Mouse (Mus musculus) limb, embryonic 14.5 days (tissue): ENCODE measurements around the gene Skap1. TPM values are rescaled to one million over a fixed set of nuclear protein-coding genes. Genes with fewer than 3 reads are reported as not detected.
A peak's percentile ranks its signal among the peaks of the same experiment; 100 is the strongest.

Experiments
- ATAC-seq: fragments of 200-750 bp; cut with Nextera tagmentation; 2 replicates; pipeline ENCODE4 v1.8.0; 2017; ENCODE audit warnings: low read depth, moderate number of reproducible peaks, moderate TSS enrichment; ENCODE audit not compliant: low FRiP score
- DNase-seq: peaks from one replicate; pipeline ENCODE4 v3.0.0-alpha.2; 2015; ENCODE audit warnings: low spot score
- H3K27ac ChIP-seq: fragments of 300-500 bp; sonication (generic); replicated peaks from 2 replicates; pipeline ENCODE4 v1.5.1; 2014; ENCODE audit warnings: low read depth, mild to moderate bottlenecking, low read length, moderate library complexity, mixed read lengths
- H3K27me3 ChIP-seq: fragments of 300-500 bp; sonication (generic); 2 replicates; pipeline ENCODE4 v1.6.1; 2014; ENCODE audit warnings: low read length, mixed read lengths; ENCODE audit not compliant: control insufficient read depth, insufficient read depth
- H3K36me3 ChIP-seq: fragments of 300-500 bp; sonication (generic); 2 replicates; pipeline ENCODE4 v1.6.1; 2014; ENCODE audit warnings: mild to moderate bottlenecking, low read length, moderate library complexity, mixed read lengths; ENCODE audit not compliant: control insufficient read depth, insufficient read depth
- H3K4me1 ChIP-seq: fragments of 300-500 bp; sonication (generic); 2 replicates; pipeline ENCODE4 v1.6.1; 2014; ENCODE audit warnings: antibody characterized with exemption, low read length, mixed read lengths; ENCODE audit not compliant: control insufficient read depth, insufficient read depth
- H3K4me2 ChIP-seq: fragments of 300-500 bp; sonication (generic); replicated peaks from 2 replicates; pipeline ENCODE4 v1.6.1; 2014; ENCODE audit warnings: low read depth, mild to moderate bottlenecking, low read length, moderate library complexity; ENCODE audit not compliant: severe bottlenecking
- H3K4me3 ChIP-seq: fragments of 300-500 bp; sonication (generic); replicated peaks from 2 replicates; pipeline ENCODE4 v1.5.1; 2014; ENCODE audit warnings: low read length
- H3K9ac ChIP-seq: fragments of 300-500 bp; sonication (generic); 2 replicates; pipeline ENCODE4 v1.6.1; 2014; ENCODE audit warnings: mild to moderate bottlenecking, low read depth, low read length, moderate library complexity; ENCODE audit not compliant: severe bottlenecking
- H3K9me3 ChIP-seq: fragments of 300-500 bp; sonication (generic); 2 replicates; pipeline ENCODE4 v1.6.1; 2016; ENCODE audit warnings: low read length; ENCODE audit not compliant: control insufficient read depth
- POLR2A ChIP-seq: fragments of 200-500 bp; IDR thresholded peaks from 2 replicates; pipeline ENCODE4 v1.8.0; 2012; ENCODE audit warnings: inconsistent platforms, mild to moderate bottlenecking, moderate library complexity, borderline replicate concordance; ENCODE audit not compliant: insufficient read depth, insufficient read length; ENCODE audit errors: extremely low read depth
- WGBS: fragments of 180-500 bp; shearing (Covaris S2); extraction: QIAGEN DNeasy Blood & Tissue Kit; methylation state at CpG from one replicate; pipeline ENCODE4 v1.1.7; 2014; 5-methylcytosine and 5-hydroxymethylcytosine counted together
- polyA plus RNA-seq, 2 experiments: library from polyadenylated mRNA; depleted of rRNA in 1 of 2; stranded (reverse) in 1 of 2; unstranded in 1 of 2; fragments of >200 nt; fragmentation: Nextera tagmentation in 1 of 2; extraction: Ambion mirVana in 1 of 2; gene quantifications; 2 replicates each; pipeline versions ENCODE4 v1.2.1 to v1.2.3; 2012 to 2014

Gene Skap1
- polyA plus RNA-seq, 2 experiments, result 0.67 to 2.1 TPM

DNA sequence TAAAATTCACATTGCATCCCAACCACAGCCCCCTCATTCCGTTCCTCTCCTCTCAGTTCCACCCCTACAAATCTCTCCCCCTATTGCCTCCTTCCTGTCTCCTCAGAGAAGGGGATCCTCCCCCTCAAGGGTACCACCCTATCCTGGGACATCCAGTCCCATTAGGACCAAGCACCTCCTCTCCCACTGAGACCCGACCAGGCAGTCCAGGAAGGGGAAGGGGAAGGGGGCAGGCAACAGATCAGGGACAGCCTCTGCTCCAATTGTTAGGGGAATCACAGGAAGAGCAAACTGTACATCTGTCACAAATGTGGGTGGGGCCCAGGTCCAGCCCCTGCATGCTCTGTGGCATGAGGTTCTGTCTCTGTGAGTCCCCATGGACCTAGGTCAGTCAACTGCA, 37.6 kb upstream of the Skap1 start:
- Histone ChIP-seq H3K4me2 (no peak overlapping the region), H3K9me3 (no peaks in the 10 kb centered on the region), H3K9ac (no peak overlapping the region), H3K4me1 (peaks cover 5% of the 10 kb centered on the region; the same call in 1 of the 2 replicates), H3K27me3 (no peaks in the 10 kb centered on the region; the same call in 1 of the 2 replicates), H3K4me3 (no peak overlapping the region), H3K36me3 (no peaks in the 10 kb centered on the region), H3K27ac (no peak overlapping the region)
- no peak for TF ChIP-seq POLR2A
- no peak for ATAC-seq
- DNase-seq, result no peak
- 42% methylated on average over 2 of the region's 2 CpGs for WGBS

DNA sequence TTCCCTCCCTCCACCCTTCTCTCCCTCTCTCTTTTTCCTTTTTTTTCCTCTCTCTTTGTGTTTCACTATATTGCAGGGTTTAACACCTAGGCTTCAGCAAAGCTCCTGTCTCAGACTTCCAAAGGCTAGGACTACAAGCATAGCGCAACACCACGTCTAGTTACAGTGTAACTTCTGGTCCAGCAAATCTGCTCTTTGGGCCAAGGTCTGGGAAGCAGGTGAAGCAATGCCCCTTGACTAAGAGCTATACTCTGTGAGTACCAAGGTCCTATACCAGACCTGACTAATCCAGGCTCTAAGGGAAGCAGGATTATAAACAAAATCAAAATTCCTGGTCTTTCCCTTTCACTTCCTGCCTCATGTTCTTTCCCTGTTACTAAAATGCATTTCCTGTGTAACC, 35.3 kb upstream of the Skap1 start:
- H3K4me3 ChIP-seq, result no peak overlapping the region
- 83% methylated on average over 2 of the region's 2 CpGs for WGBS
- H3K36me3 ChIP-seq, result no peaks in the 10 kb centered on the region
- no peaks in the 10 kb centered on the region for H3K9me3 ChIP-seq
- DNase-seq (no peak), ATAC-seq (no peak)
- no peak overlapping the region for H3K4me2 ChIP-seq
- TF ChIP-seq POLR2A, result no peak
- H3K27ac ChIP-seq, result no peak overlapping the region
- H3K27me3 ChIP-seq, result no peaks in the 10 kb centered on the region; the same call in 1 of the 2 replicates
- H3K4me1 ChIP-seq, result peaks cover 2% of the 10 kb centered on the region; the same call in 1 of the 2 replicates
- H3K9ac ChIP-seq, result no peak overlapping the region

DNA sequence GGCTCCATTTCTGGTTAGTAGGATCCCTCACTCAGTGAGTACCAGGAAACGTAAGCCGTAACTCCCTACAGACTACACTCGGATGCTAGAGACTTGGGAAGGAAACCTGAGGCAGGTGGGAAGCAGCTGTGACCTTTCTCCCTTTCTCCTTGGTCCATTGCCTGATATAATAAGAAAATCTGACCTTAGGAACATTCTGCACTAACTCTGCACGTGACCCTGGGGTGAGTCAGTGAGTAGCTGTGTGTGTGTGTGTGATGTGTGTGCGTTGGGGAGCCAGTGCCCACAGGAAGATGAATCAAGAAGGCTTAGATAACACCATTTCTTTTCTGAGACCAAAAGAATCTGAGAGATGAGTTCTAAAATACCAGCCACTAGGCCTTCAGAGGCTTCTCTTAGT, 34.5 kb upstream of the Skap1 start:
- Histone ChIP-seq H3K4me2 (no peak overlapping the region), H3K27ac (no peak overlapping the region), H3K9ac (no peak overlapping the region), H3K9me3 (no peaks in the 10 kb centered on the region), H3K4me3 (no peak overlapping the region), H3K36me3 (no peaks in the 10 kb centered on the region), H3K4me1 (peaks cover 2% of the 10 kb centered on the region; the same call in 1 of the 2 replicates), H3K27me3 (no peaks in the 10 kb centered on the region; the same call in 1 of the 2 replicates)
- ATAC-seq (no peak), DNase-seq (no peak)
- TF ChIP-seq POLR2A, result no peak
- 63% methylated on average over 5 of the region's 5 CpGs for WGBS

DNA sequence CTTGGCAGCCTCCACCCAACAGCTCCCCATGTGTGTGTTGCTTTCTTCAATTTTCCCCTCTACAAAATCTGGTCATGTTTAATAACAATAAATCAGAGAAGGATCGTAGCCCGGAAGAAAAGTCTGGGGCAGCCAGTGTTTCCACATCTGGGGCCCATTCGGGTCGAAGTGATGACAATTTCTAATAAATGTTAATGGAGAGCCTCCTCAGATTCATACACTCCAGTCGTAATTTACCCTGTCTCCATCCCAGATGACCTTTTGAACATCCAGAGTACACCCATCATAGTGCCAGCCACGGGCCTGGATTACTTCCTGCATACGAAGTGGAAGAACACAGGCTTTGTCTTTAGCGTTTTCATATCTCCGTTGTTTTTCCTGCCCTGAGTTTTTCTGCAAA, 32.5 kb upstream of the Skap1 start:
- TF ChIP-seq POLR2A, result no peak
- DNase-seq (peak; percentile 40), ATAC-seq (no peak)
- Histone ChIP-seq H3K9me3 (no peaks in the 10 kb centered on the region), H3K4me1 (peaks cover 2% of the 10 kb centered on the region; the same call in 1 of the 2 replicates), H3K27me3 (no peaks in the 10 kb centered on the region), H3K4me2 (no peak overlapping the region), H3K27ac (no peak overlapping the region), H3K9ac (no peak overlapping the region), H3K36me3 (no peaks in the 10 kb centered on the region), H3K4me3 (no peak overlapping the region)
- WGBS, result 15% methylated on average over 9 of the region's 9 CpGs

DNA sequence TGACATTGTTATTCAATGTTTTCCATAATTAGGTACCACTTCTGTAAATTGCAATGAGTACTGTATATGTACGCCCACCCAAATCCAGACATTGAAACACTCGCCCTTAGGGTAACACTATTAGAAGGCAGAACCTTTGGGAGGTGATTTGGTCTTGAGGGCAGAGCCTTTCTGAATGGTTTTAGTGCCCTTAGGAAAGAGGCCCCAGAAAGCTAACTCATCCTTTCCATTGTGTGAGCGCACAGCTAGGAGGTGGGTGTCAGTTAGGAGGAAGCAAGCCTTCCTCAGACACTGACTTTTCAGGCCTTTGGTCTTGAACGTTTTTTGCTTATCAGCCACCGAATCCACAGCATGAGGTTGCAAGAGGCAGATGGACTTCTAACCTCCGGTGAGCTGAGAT, 29.5 kb upstream of the Skap1 start:
- no peak overlapping the region for H3K27ac ChIP-seq
- no peaks in the 10 kb centered on the region for H3K9me3 ChIP-seq
- no peak overlapping the region for H3K9ac ChIP-seq
- ATAC-seq (no peak), DNase-seq (no peak)
- H3K27me3 ChIP-seq, result peaks cover 13% of the 10 kb centered on the region; the same call in 1 of the 2 replicates
- no peak for TF ChIP-seq POLR2A
- WGBS, result 64% methylated on average over 6 of the region's 6 CpGs
- H3K4me3 ChIP-seq, result no peak overlapping the region
- no peak overlapping the region for H3K4me2 ChIP-seq
- H3K4me1 ChIP-seq, result peaks cover 2% of the 10 kb centered on the region; the same call in 1 of the 2 replicates
- H3K36me3 ChIP-seq, result no peaks in the 10 kb centered on the region

DNA sequence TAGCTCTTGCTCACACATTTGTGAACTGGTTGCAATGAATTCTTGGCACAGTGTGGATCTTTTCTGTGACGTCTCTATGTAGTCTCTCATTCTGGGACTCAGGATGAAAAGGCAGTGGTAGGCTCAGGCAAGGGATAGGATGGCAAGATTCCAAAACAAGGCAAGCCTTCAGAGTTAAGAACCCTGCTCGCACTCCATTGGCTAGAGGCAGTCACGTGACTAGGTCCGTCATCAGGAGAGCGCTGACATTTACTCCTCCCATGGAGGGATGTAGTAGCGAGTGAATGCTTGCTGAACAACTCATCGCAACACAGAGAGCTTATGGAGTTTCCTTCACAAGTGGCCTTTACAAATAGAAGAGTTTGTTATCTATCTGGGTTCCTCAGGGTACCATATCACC, 27.9 kb upstream of the Skap1 start:
- H3K36me3 ChIP-seq, result no peaks in the 10 kb centered on the region
- H3K27ac ChIP-seq, result no peak overlapping the region
- H3K4me3 ChIP-seq, result no peak overlapping the region
- H3K9me3 ChIP-seq, result no peaks in the 10 kb centered on the region
- peaks cover 13% of the 10 kb centered on the region; the same call in 1 of the 2 replicates for H3K27me3 ChIP-seq
- peaks cover 2% of the 10 kb centered on the region; the same call in 1 of the 2 replicates for H3K4me1 ChIP-seq
- H3K9ac ChIP-seq, result no peak overlapping the region
- no peak overlapping the region for H3K4me2 ChIP-seq
- ATAC-seq (no peak), DNase-seq (no peak)
- 71% methylated on average over 7 of the region's 7 CpGs for WGBS
- no peak for TF ChIP-seq POLR2A
